Mouse (Mus musculus): ENCODE data around the gene Agpat1. TPM values are rescaled to one million over a fixed set of nuclear protein-coding genes. Genes with fewer than 3 reads are reported as not detected.

Agpat1 gene
- polyA plus RNA-seq, 2 experiments = 53.3 to 150 TPM

GRCm38 (mm10) chr17:34585877-34586771, 17.9 kb upstream of the Agpat1 start:
- Histone ChIP-seq H3K4me2 (replicated peaks; ENCODE audit: low read depth, low read length, severe bottlenecking) (peak overlapping the region; percentile 98), H3K9ac (ENCODE audit: low read depth, low read length, severe bottlenecking) (peak overlapping the region; percentile 90), H3K4me1 (ENCODE audit: control insufficient read depth, insufficient read depth, low read length) (peaks cover 36% of the 10 kb centered on the region), H3K27ac (replicated peaks; ENCODE audit: low read depth, low read length) (peak overlapping the region; percentile 95), H3K9me3 (ENCODE audit: control insufficient read depth, low read length) (no peaks in the 10 kb centered on the region), H3K4me3 (replicated peaks; ENCODE audit: low read length) (peak overlapping the region; percentile 75), H3K27me3 (ENCODE audit: control insufficient read depth, insufficient read depth, low read length) (no peaks in the 10 kb centered on the region), H3K36me3 (ENCODE audit: control insufficient read depth, insufficient read depth, low read length) (no peaks in the 10 kb centered on the region)
- TF ChIP-seq POLR2A (IDR thresholded peaks at IDR 0.05; ENCODE audit: borderline replicate concordance, extremely low read depth, insufficient read depth, insufficient read length) = 0 out of 2 replicates have a peak, but pooled peaks have one; percentile 4
- WGBS = 24% methylated on average over 32 of the region's 32 CpGs
- ATAC-seq (ENCODE audit: low FRiP score, low read depth) = 0 out of 2 replicates have a peak, but pooled peaks have one; percentile 0
- DNase-seq (ENCODE audit: low spot score) = no peak

GRCm38 (mm10) chr17:34586796-34587422, 17.2 kb upstream of the Agpat1 start:
- H3K4me1 ChIP-seq (ENCODE audit: control insufficient read depth, insufficient read depth, low read length) = peaks cover 40% of the 10 kb centered on the region
- no peaks in the 10 kb centered on the region for H3K9me3 ChIP-seq (ENCODE audit: control insufficient read depth, low read length)
- H3K36me3 ChIP-seq (ENCODE audit: control insufficient read depth, insufficient read depth, low read length) = no peaks in the 10 kb centered on the region
- peak overlapping the region; percentile 95 for H3K27ac ChIP-seq (replicated peaks; ENCODE audit: low read depth, low read length)
- peak overlapping the region; percentile 90 for H3K9ac ChIP-seq (ENCODE audit: low read depth, low read length, severe bottlenecking)
- ATAC-seq (ENCODE audit: low FRiP score, low read depth) (peak; percentile 86), DNase-seq (ENCODE audit: low spot score) (peak; percentile 93)
- peak overlapping the region; percentile 98 for H3K4me2 ChIP-seq (replicated peaks; ENCODE audit: low read depth, low read length, severe bottlenecking)
- H3K27me3 ChIP-seq (ENCODE audit: control insufficient read depth, insufficient read depth, low read length) = no peaks in the 10 kb centered on the region
- peak overlapping the region; percentile 75 for H3K4me3 ChIP-seq (replicated peaks; ENCODE audit: low read length)
- TF ChIP-seq POLR2A (IDR thresholded peaks at IDR 0.05; ENCODE audit: borderline replicate concordance, extremely low read depth, insufficient read depth, insufficient read length) = peak; percentile 55; the same call in 1 of the 2 replicates
- WGBS = 2% methylated on average over 35 of the region's 38 CpGs

GRCm38 (mm10) chr17:34587423-34587811, 16.6 kb upstream of the Agpat1 start:
- peak; percentile 84 for ATAC-seq (ENCODE audit: low FRiP score, low read depth)

GRCm38 (mm10) chr17:34587814-34588213, 16.2 kb upstream of the Agpat1 start:
- DNase-seq (ENCODE audit: low spot score) (no peak), ATAC-seq (ENCODE audit: low FRiP score, low read depth) (0 out of 2 replicates have a peak, but pooled peaks have one; percentile 0)
- Histone ChIP-seq H3K27me3 (ENCODE audit: control insufficient read depth, insufficient read depth, low read length) (no peaks in the 10 kb centered on the region), H3K4me2 (replicated peaks; ENCODE audit: low read depth, low read length, severe bottlenecking) (peak overlapping the region; percentile 98), H3K9me3 (ENCODE audit: control insufficient read depth, low read length) (no peaks in the 10 kb centered on the region), H3K9ac (ENCODE audit: low read depth, low read length, severe bottlenecking) (peak overlapping the region; percentile 90), H3K36me3 (ENCODE audit: control insufficient read depth, insufficient read depth, low read length) (no peaks in the 10 kb centered on the region), H3K27ac (replicated peaks; ENCODE audit: low read depth, low read length) (peak overlapping the region; percentile 95), H3K4me1 (ENCODE audit: control insufficient read depth, insufficient read depth, low read length) (peaks cover 40% of the 10 kb centered on the region), H3K4me3 (replicated peaks; ENCODE audit: low read length) (peak overlapping the region; percentile 75)
- WGBS = 4% methylated on average over 19 of the region's 19 CpGs
- TF ChIP-seq POLR2A (IDR thresholded peaks at IDR 0.05; ENCODE audit: borderline replicate concordance, extremely low read depth, insufficient read depth, insufficient read length) = no peak

More at GRCm38 (mm10) chr17:34587423-34587811, 16.6 kb upstream of the Agpat1 start:
- Histone ChIP-seq H3K9me3 (ENCODE audit: control insufficient read depth, low read length) (no peaks in the 10 kb centered on the region), H3K27ac (replicated peaks; ENCODE audit: low read depth, low read length) (peak overlapping the region; percentile 95), H3K36me3 (ENCODE audit: control insufficient read depth, insufficient read depth, low read length) (no peaks in the 10 kb centered on the region), H3K4me1 (ENCODE audit: control insufficient read depth, insufficient read depth, low read length) (peaks cover 40% of the 10 kb centered on the region), H3K4me3 (replicated peaks; ENCODE audit: low read length) (peak overlapping the region; percentile 75), H3K27me3 (ENCODE audit: control insufficient read depth, insufficient read depth, low read length) (no peaks in the 10 kb centered on the region), H3K4me2 (replicated peaks; ENCODE audit: low read depth, low read length, severe bottlenecking) (peak overlapping the region; percentile 98), H3K9ac (ENCODE audit: low read depth, low read length, severe bottlenecking) (peak overlapping the region; percentile 90)
- WGBS = 0% methylated on average over 25 of the region's 50 CpGs
- peak; percentile 95 for DNase-seq (ENCODE audit: low spot score)
- 0 out of 2 replicates have a peak, but pooled peaks have one; percentile 52 for TF ChIP-seq POLR2A (IDR thresholded peaks at IDR 0.05; ENCODE audit: borderline replicate concordance, extremely low read depth, insufficient read depth, insufficient read length)

- Histone ChIP-seq H3K4me2 (replicated peaks; ENCODE audit: low read depth, low read length, severe bottlenecking) (no peak overlapping the region; the same call in 1 of the 2 replicates), H3K4me1 (ENCODE audit: control insufficient read depth, insufficient read depth, low read length) (peaks cover 46% of the 10 kb centered on the region), H3K9me3 (ENCODE audit: control insufficient read depth, low read length) (no peaks in the 10 kb centered on the region), H3K27ac (replicated peaks; ENCODE audit: low read depth, low read length) (no peak overlapping the region), H3K36me3 (ENCODE audit: control insufficient read depth, insufficient read depth, low read length) (no peaks in the 10 kb centered on the region; the same call in 1 of the 2 replicates), H3K4me3 (replicated peaks; ENCODE audit: low read length) (no peak overlapping the region; the same call in 1 of the 2 replicates), H3K27me3 (ENCODE audit: control insufficient read depth, insufficient read depth, low read length) (no peaks in the 10 kb centered on the region), H3K9ac (ENCODE audit: low read depth, low read length, severe bottlenecking) (no peak overlapping the region)
- DNase-seq (ENCODE audit: low spot score) = no peak
- ATAC-seq (ENCODE audit: low FRiP score, low read depth) = no peak
- WGBS = 33% methylated on average over 3 of the region's 3 CpGs
- TF ChIP-seq POLR2A (IDR thresholded peaks at IDR 0.05; ENCODE audit: borderline replicate concordance, extremely low read depth, insufficient read depth, insufficient read length) = no peak
These were observed 15.3 kb upstream of the Agpat1 start for GRCm38 (mm10) chr17:34588767-34589166.

All from limb, embryonic 14.5 days (tissue).